Mouse (Mus musculus) adrenal gland, postnatal 14 days (tissue): Measurements from ENCODE around the gene Ccl22. TPM values are rescaled to one million over a fixed set of nuclear protein-coding genes. Genes with fewer than 3 reads are reported as not detected.

Experiments used
- DNase-seq: peaks from one replicate; pipeline ENCODE4 v3.0.0; 2021; ENCODE audit warnings: mixed read lengths
- total RNA-seq: library from RNA; stranded (reverse); gene quantifications from 2 replicates; pipeline ENCODE4 v1.2.3, GENCODE M21; 2021

Ccl22 gene
- total RNA-seq, 1 experiment from 2014 or later = 0.37 TPM

DNA sequence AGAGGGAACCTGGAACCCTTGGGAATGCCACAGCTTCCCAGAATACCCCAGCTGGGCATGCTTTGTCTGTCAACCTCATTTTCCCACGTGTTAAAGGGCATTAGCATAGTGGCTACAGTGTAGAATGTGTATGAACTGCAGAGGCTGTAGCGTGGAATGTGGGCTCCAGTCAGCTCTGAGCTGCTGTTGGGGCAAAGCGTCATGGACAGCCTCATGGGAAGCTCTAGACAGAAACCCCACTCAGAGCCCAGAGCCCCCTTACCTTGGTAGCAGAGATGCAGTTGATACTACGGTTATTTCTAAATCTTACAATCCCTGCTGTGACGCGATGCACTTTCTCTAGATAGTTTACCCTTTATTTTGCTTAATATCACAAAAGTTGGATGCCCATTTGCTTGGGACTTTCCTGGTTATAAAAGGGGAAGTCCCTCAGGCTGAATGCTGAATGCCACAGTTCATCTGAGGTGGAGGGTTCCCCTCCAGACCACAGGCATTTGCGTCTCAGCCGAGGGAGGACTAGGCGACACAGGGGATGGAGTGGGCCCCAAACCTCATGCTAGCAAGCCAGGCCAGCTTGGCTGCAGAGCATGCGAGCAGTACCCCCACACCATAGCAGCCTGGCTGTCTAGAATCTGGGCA is 33.6 kb downstream of the Ccl22 start:
- no peak for DNase-seq

DNA sequence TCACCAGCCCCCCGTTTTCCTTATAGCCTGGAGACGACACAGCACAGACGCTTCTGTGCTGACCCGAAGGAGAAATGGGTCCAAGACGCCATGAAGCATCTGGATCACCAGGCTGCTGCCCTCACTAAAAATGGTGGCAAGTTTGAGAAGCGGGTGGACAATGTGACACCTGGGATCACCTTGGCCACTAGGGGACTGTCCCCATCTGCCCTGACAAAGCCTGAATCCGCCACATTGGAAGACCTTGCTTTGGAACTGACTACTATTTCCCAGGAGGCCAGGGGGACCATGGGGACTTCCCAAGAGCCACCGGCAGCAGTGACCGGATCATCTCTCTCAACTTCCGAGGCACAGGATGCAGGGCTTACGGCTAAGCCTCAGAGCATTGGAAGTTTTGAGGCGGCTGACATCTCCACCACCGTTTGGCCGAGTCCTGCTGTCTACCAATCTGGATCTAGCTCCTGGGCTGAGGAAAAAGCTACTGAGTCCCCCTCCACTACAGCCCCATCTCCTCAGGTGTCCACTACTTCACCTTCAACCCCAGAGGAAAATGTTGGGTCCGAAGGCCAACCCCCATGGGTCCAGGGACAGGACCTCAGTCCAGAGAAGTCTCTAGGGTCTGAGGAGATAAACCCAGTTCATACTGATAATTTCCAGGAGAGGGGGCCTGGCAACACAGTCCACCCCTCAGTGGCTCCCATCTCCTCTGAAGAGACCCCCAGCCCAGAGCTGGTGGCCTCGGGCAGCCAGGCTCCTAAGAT is 34.3 kb downstream of the Ccl22 start:
- no peak for DNase-seq

GRCm38 (mm10) chr8:94780491-94781154 is 35.2 kb downstream of the Ccl22 start:
- DNase-seq = no peak

GRCm38 (mm10) chr8:94781155-94781837 is 35.9 kb downstream of the Ccl22 start:
- no peak for DNase-seq

- DNase-seq = peak; percentile 61
Measured at GRCm38 (mm10) chr8:94781838-94782235, 36.4 kb downstream of the Ccl22 start.

- DNase-seq = no peak
Measured at GRCm38 (mm10) chr8:94783890-94784289, 38.5 kb downstream of the Ccl22 start.

DNA sequence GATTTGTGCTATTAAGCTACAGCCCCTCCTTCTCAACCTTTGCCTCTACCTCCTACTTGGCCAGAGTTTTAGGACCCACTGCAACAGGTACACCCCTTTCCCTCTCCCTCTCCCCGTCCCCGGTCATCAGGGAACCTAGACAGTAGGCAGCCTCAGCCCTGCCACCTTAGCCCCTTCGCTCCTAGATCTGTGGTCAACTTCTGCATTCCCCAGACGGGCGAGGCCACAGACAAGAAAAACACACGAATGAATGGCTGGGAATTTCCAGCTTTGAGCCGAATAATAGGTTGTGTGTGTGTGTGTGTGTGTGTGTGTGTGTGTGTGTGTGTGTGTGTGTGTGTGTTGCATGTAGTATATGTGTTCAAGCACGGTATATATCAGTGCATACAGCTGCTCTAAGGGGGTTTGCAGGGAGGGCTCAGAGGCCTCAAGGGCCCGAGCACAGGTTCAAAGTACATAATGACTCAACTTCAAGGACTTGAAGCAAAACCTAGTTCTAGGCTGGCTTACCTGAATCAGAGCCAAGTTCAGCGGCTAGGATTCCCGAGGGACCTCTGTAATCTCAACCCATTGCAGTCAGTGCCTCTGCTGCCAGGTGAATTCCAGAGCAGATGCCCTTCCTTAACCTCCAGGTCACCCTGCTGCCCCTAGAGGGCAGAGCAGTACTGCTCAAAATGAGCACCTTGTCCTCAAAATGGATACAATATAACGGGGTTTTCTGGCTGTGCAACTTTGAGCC is 40.0 kb downstream of the Ccl22 start:
- DNase-seq = peak; percentile 77

- DNase-seq = no peak
Measured at GRCm38 (mm10) chr8:94785995-94786595, 40.7 kb downstream of the Ccl22 start.

DNA sequence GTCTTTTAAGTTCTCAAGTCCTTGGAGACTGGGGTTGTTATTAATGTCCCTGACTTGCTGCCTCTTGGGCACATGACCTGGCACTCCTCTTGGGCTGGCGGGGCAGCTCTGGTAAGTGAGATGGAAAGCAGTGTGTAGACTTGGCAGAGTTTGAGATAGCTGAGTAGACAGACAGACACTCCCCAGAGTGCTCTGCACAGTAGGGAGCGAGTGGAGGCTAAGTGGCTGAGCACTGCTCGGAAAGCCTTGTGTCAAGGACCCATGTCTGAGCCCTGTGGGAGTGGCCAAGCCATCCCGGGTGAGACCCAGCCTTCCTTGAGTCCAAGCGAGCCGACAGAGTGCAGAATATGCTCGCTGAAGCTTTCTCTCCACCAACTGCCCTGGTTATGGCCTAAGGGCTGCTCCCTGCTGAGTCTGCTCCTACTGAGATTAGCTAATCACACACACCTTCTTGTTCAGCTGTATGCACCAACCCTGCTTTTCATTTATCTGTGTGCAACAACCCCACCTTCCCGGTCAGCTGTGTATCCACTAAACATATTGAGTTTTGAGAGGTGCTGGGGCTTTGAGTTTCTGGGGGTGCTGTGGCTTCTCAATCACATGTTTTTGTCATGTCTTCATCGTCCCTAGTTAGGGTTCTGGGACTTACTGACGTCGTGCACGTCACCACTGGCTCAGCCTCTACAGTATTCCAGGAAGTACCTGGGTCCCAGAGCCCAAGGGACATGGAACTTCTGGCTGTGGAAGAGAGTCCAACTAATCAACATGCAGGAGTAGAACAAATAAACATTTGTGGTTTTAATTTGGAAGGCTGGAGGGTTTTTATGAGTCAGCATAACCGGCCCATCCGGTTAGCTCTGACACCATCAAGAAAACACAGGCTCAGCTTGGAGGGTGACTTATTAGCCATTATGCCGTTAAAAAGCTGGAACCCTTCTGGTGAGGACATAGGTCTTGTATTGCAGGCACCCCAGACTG is 42.4 kb downstream of the Ccl22 start:
- peak; percentile 69 for DNase-seq

- no peak for DNase-seq
Measured at GRCm38 (mm10) chr8:94789256-94789955, 44.0 kb downstream of the Ccl22 start.

DNA sequence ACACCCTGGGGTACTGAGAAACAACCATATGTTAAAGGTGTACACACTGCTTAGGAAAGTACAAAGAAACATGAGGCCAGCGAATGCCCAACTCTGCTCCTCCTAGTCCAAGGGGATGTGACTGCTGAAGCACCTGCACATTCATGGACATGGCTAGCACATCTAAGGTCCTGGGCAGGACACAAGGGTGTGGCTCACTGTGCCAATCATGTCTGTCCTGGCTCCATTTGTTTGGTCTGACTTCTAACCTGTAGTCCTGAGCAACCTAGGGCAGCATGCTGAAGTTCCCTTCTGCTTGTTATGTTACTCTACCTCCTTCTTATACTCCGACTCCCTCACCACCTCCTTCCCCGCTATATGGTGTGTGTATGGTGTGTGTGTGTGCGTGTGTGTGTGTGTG is 49.0 kb downstream of the Ccl22 start:
- no peak for DNase-seq

DNA sequence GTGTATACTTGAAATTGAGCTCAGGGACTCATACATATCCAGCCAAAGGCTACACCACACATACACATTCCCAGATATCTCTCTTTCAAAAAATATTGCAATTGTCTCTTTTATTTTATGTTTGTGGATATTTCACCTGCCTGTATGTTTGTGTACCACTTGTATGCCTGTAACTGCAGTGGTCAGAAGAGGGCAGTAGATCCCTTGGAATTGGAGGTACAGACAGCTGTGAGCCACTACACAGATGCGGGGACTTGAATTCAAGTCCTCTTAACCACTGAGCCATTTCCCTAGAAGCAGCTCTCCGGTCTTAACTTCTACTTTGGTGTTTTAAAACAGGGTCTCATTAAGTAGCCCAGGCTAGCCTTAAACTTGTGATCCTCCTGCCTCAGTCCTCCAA is 49.4 kb downstream of the Ccl22 start:
- no peak for DNase-seq

DNA sequence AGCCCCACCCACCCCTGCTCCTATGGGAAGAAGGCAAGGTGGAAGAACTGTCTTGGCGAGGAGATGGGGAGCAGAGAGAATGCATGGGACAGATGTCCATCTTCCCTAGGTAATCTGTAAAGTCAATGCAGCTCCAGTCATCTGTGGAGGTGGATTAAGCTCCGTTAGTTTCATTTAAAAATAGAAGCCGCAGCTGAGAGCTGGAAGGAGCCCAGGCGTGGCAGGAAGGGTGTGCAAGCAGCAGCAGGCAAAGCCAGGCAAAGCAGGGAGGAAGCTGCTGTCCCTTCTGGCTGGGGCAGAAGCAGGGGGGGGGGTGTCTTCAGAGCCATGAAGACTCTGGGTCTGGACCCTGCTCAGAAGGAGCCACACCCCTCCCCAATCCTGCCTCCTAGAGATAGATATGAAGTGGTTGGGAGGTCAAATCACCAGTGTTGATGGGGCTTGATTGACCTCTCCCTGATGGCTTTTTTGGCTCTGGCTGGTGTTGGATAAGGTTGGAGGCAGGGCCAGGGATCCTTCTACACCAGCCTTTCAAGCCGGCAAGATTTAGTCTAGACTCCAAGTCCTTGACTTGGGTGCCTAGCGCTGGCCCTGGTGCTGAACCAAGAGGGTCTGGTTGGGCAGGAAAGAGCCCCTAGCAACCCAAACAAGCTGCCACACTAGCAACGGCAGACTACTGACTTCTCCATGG is 55.0 kb downstream of the Ccl22 start:
- DNase-seq = no peak

Other genes starting within 250 kb of the Ccl22 start
- 13.5 and 19.1 TPM in 2 replicates for gene Cpne2, start 212.6 kb upstream of the Ccl22 start, total RNA-seq
- 20.5 and 21.7 TPM in 2 replicates for gene Rspry1, start 143.7 kb upstream of the Ccl22 start, total RNA-seq
- gene Fam192a, start 143.6 kb upstream of the Ccl22 start, total RNA-seq = 42.3 and 45.9 TPM in 2 replicates
- 60.1 and 71.0 TPM in 2 replicates for gene Arl2bp, start 79.0 kb upstream of the Ccl22 start, total RNA-seq
- gene Pllp, start 49.3 kb upstream of the Ccl22 start, total RNA-seq = 0.86 and 1.6 TPM in 2 replicates
- 16.2 and 19.2 TPM in 2 replicates for gene Cx3cl1, start 26.4 kb downstream of the Ccl22 start, total RNA-seq
- gene Ccl17, start 64.9 kb downstream of the Ccl22 start, total RNA-seq = 1.1 TPM in 1 of 2 replicates, not detected in the other
- gene Coq9, start 92.7 kb downstream of the Ccl22 start, total RNA-seq = 269 and 282 TPM in 2 replicates
- 107 and 122 TPM in 2 replicates for gene Ciapin1, start 92.8 kb downstream of the Ccl22 start, total RNA-seq
- 58.3 and 65.8 TPM in 2 replicates for gene Polr2c, start 111.9 kb downstream of the Ccl22 start, total RNA-seq
- gene Dok4, start 130.7 kb downstream of the Ccl22 start, total RNA-seq = 19.7 and 20.7 TPM in 2 replicates
- gene Ccdc102a, start 172.5 kb downstream of the Ccl22 start, total RNA-seq = 8.1 and 10.1 TPM in 2 replicates
- gene Adgrg5, start 178.1 kb downstream of the Ccl22 start, total RNA-seq = 0.26 and 1.6 TPM in 2 replicates
- gene Adgrg1, start 229.2 kb downstream of the Ccl22 start, total RNA-seq = 35.5 and 54.3 TPM in 2 replicates